Mouse (Mus musculus) intestine, embryonic 14.5 days (tissue): ENCODE measurements around the gene Cacng6. TPM values are rescaled to one million over a fixed set of nuclear protein-coding genes. Genes with fewer than 3 reads are reported as not detected.

Source experiments
- ATAC-seq: fragments of 200-750 bp; cut with Nextera tagmentation; replicated peaks from 2 replicates; pipeline ENCODE4 v1.8.0; 2017; ENCODE audit warnings: low read depth, moderate number of reproducible peaks, moderate TSS enrichment, moderate library complexity; ENCODE audit not compliant: low FRiP score, low TSS enrichment
- DNase-seq: peaks from one replicate; pipeline ENCODE4 v3.0.0-alpha.2; 2018; ENCODE audit warnings: low spot score
- H3K27ac ChIP-seq: fragments of 300-500 bp; sonication (generic); 2 replicates; pipeline ENCODE4 v1.5.1; 2014; ENCODE audit warnings: low read depth, mild to moderate bottlenecking, control low read depth
- H3K27me3 ChIP-seq: fragments of 300-500 bp; sonication (generic); replicated peaks from 2 replicates; pipeline ENCODE4 v1.6.1; 2014; ENCODE audit warnings: low read length, control low read depth; ENCODE audit not compliant: control insufficient read depth, insufficient read depth
- H3K36me3 ChIP-seq: fragments of 300-500 bp; sonication (generic); 2 replicates; pipeline ENCODE4 v1.6.1; 2014; ENCODE audit warnings: low read length, control low read depth; ENCODE audit not compliant: control insufficient read depth, insufficient read depth
- H3K4me1 ChIP-seq: fragments of 300-500 bp; sonication (generic); replicated peaks from 2 replicates; pipeline ENCODE4 v1.6.1; 2014; ENCODE audit warnings: low read length, control low read depth, mixed read lengths; ENCODE audit not compliant: control insufficient read depth, insufficient read depth
- H3K4me2 ChIP-seq: fragments of 300-500 bp; sonication (generic); 2 replicates; pipeline ENCODE4 v1.6.1; 2014; ENCODE audit warnings: low read length
- H3K4me3 ChIP-seq: fragments of 300-500 bp; sonication (generic); 2 replicates; pipeline ENCODE4 v1.5.1; 2014; ENCODE audit warnings: low read depth, low read length, control low read depth, mixed read lengths
- H3K9ac ChIP-seq: fragments of 300-500 bp; sonication (generic); 2 replicates; pipeline ENCODE4 v1.6.1; 2014; ENCODE audit warnings: mild to moderate bottlenecking, low read length
- H3K9me3 ChIP-seq: fragments of 300-500 bp; sonication (generic); 2 replicates; pipeline ENCODE4 v1.6.1; 2016; ENCODE audit warnings: low read length, control low read depth; ENCODE audit not compliant: control insufficient read depth
- WGBS: fragments of 180-500 bp; shearing (Covaris S2); extraction: QIAGEN DNeasy Blood & Tissue Kit; methylation state at CpG from one replicate; pipeline ENCODE4 v1.1.7; 2014; 5-methylcytosine and 5-hydroxymethylcytosine counted together
- polyA plus RNA-seq: library from polyadenylated mRNA; unstranded; fragments of >200 nt; fragmentation: Nextera tagmentation; extraction: Ambion mirVana; gene quantifications from 2 replicates; pipeline ENCODE4 v1.2.1, GENCODE M21; 2014

Cacng6 gene
- polyA plus RNA-seq, 1 experiment from 2014 or later, result not detected

DNA sequence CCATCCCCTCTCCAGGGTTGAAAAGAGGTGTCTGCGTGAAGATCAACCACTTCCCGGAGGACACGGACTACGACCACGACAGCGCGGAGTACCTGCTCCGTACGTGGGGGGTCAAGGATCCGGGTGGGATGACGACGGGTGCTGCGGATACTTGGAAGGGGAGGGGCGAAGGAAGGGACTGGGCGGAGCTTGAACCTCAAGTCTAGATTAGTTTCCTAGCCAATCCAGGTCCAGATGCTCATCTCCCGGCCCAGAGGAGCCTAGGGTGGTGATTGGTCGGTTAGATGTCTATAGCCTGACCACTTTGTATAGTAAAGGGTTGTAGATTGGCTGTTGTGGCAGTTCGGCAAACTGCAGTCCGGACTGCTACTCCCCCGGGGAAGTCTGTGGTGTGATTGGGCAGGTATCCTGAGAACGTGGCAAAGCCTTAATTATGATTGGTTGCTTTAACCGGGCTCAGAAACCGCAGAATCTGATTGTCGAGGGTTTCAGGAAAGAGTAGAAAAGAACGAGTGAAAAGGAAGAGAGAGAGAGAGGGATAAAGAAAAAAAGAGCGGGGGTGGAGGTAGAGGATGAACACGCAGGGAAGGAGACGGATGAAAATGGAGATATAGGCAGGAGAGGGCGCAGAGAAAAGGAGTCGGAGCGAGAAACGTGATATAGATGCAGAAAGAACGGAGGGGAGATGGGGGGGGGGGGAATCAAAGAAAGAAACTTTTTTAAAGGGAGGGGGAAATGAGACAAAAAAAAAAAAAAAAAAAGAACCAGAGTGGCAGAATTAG is 12.6 kb upstream of the Cacng6 start:
- under 1% methylated on average over 33 of the region's 33 CpGs for WGBS
- peak; percentile 86 for ATAC-seq
- H3K27me3 ChIP-seq, result peaks cover 57% of the 10 kb centered on the region

DNA sequence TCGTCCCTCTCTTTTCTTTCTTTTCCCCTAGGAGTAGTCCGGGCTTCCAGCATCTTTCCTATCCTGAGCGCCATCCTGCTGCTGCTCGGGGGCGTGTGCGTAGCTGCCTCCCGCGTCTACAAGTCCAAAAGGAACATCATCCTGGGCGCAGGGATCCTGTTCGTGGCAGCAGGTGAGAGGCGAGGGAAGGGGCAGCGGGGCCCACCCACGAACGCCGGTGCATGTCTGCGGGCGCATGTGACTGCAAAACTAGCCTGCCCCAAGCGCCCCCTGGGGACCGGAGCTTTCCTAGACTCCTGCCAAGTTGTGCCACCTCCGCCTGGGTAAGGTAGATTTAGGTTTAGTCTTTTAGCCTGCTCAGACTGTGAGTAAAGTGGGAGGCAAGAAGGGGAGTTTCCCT is 12.0 kb upstream of the Cacng6 start:
- Histone ChIP-seq H3K9me3 (no peaks in the 10 kb centered on the region), H3K27me3 (peaks cover 64% of the 10 kb centered on the region), H3K4me2 (peak overlapping the region; percentile 62), H3K9ac (no peak overlapping the region), H3K4me1 (peaks cover 5% of the 10 kb centered on the region), H3K27ac (no peak overlapping the region), H3K36me3 (no peaks in the 10 kb centered on the region), H3K4me3 (peak overlapping the region; percentile 42)
- DNase-seq (peak; percentile 70), ATAC-seq (no peak)
- under 1% methylated on average over 20 of the region's 20 CpGs for WGBS

More for the DNA sequence above, 12.6 kb upstream of the Cacng6 start:
- Histone ChIP-seq H3K4me2 (peak overlapping the region; percentile 62), H3K4me1 (peaks cover 5% of the 10 kb centered on the region), H3K9ac (0 out of 2 replicates have a peak overlapping the region, but pooled peaks have one; percentile 36), H3K9me3 (no peaks in the 10 kb centered on the region), H3K4me3 (peak overlapping the region; percentile 42), H3K36me3 (no peaks in the 10 kb centered on the region), H3K27ac (no peak overlapping the region)
- peak; percentile 75 for DNase-seq

DNA sequence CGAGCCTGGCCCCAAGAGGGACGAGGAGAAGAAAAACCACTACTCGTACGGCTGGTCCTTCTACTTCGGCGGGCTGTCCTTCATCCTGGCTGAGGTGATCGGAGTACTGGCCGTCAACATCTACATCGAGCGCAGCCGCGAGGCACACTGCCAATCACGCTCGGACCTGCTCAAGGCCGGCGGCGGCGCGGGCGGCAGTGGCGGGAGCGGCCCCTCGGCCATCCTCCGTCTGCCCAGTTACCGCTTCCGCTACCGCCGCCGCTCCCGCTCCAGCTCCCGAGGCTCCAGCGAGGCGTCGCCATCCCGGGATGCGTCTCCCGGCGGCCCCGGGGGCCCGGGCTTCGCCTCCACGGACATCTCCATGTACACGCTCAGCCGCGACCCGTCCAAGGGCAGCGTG is 9.1 kb upstream of the Cacng6 start:
- no peaks in the 10 kb centered on the region for H3K36me3 ChIP-seq
- DNase-seq, result peak; percentile 70
- H3K27me3 ChIP-seq, result peaks cover 82% of the 10 kb centered on the region
- under 1% methylated on average over 36 of the region's 47 CpGs for WGBS
- H3K4me3 ChIP-seq, result peak overlapping the region; percentile 49
- ATAC-seq, result no peak
- H3K27ac ChIP-seq, result no peak overlapping the region
- H3K9ac ChIP-seq, result peak overlapping the region; percentile 22
- no peaks in the 10 kb centered on the region for H3K9me3 ChIP-seq
- H3K4me2 ChIP-seq, result peak overlapping the region; percentile 89
- peaks cover 5% of the 10 kb centered on the region for H3K4me1 ChIP-seq

DNA sequence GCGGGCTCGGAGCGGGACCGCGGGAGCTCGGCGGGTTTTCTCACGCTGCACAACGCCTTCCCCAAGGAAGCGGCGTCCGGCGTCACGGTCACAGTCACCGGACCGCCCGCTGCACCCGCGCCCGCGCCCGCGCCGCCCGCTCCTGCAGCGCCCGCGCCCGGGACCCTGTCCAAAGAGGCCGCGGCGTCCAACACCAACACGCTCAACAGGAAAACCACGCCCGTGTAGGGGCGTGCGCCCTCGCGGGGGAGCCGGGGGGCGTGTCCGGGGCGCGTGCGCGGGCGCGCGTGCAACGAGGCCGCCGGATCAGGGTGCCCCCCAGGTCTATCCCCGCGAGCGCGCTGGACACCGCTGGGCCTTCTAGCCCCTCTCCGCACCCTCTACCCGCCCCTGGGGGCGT is 8.6 kb upstream of the Cacng6 start:
- H3K27ac ChIP-seq, result no peak overlapping the region
- H3K9ac ChIP-seq, result peak overlapping the region; percentile 22
- peak; percentile 36 for ATAC-seq
- peak overlapping the region; percentile 89 for H3K4me2 ChIP-seq
- H3K27me3 ChIP-seq, result peaks cover 79% of the 10 kb centered on the region
- peak overlapping the region; percentile 49 for H3K4me3 ChIP-seq
- H3K4me1 ChIP-seq, result peaks cover 6% of the 10 kb centered on the region
- under 1% methylated on average over 31 of the region's 60 CpGs for WGBS
- no peaks in the 10 kb centered on the region for H3K36me3 ChIP-seq
- no peaks in the 10 kb centered on the region for H3K9me3 ChIP-seq
- DNase-seq, result no peak

DNA sequence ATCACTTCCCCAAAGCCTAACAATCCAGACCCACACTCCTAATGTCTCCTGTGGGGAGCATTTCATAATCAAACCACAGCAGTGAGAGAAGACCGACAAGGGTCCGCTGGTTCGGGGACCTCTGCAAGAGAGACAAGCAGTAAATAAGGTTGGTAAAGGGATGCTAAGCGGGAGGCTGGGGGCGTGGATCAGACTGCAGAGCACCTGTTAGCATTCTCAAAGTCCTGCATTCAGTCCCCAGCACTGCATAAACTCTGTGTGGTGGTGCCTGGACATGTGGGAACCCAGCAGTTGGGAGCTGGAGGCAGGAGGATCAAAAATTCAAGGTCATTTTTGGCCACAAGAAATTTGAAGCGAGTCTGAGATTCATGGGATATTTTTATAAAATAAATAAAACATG is 4.1 kb upstream of the Cacng6 start:
- Histone ChIP-seq H3K36me3 (no peaks in the 10 kb centered on the region), H3K27ac (no peak overlapping the region), H3K4me2 (no peak overlapping the region), H3K9ac (no peak overlapping the region), H3K9me3 (no peaks in the 10 kb centered on the region), H3K4me1 (0 out of 2 replicates have a peak, but pooled peaks cover 2% of the 10 kb centered on the region), H3K4me3 (no peak overlapping the region), H3K27me3 (peaks cover 79% of the 10 kb centered on the region)
- WGBS, result 34% methylated on average over 6 of the region's 6 CpGs
- no peak for DNase-seq
- ATAC-seq, result no peak

DNA sequence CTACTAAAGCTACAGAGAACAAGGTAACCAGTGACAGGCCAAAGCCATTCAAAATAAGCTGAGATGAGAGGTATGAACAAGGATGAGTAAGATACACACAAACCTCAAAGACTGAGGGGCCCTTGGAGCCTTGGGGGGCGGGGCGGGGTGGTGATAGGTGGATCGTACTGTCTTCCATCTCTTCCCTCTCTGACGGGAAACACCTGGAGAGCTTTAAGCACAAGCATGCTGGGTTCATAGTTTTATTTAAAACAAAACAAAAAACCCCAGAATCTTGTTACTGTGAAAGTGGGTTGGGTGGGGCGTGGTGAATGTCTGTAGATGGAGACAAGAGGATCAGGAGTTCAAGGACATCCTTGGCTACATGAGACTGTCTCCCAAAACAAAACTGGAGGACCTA is 3.5 kb upstream of the Cacng6 start:
- Histone ChIP-seq H3K9me3 (no peaks in the 10 kb centered on the region), H3K27ac (no peak overlapping the region), H3K27me3 (peaks cover 79% of the 10 kb centered on the region), H3K9ac (no peak overlapping the region), H3K36me3 (no peaks in the 10 kb centered on the region), H3K4me1 (0 out of 2 replicates have a peak, but pooled peaks cover 2% of the 10 kb centered on the region), H3K4me3 (no peak overlapping the region), H3K4me2 (no peak overlapping the region)
- no peak for DNase-seq
- 31% methylated on average over 5 of the region's 5 CpGs for WGBS
- no peak for ATAC-seq

DNA sequence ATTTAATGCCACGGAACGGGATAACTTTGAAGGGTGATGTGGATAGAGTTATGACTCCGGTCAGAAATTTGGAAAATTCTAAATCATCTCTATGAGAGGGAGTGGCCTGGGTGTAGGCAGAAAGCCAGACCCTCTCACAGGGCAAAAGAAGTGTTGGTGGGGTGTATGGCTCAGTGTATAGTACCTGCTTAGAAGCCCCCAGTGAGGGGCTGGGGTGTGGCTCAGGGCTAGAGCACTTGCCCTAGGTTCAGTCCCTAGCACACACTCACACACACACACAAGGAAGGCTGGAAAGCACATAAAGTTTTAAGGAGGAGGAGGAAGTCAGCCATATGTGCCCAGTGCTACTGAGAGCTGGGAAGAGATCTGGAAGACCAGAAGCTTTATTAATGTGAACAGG is 2.7 kb upstream of the Cacng6 start:
- Histone ChIP-seq H3K4me2 (no peak overlapping the region), H3K36me3 (no peaks in the 10 kb centered on the region), H3K4me3 (no peak overlapping the region), H3K4me1 (0 out of 2 replicates have a peak, but pooled peaks cover 2% of the 10 kb centered on the region), H3K27me3 (peaks cover 75% of the 10 kb centered on the region), H3K27ac (no peak overlapping the region), H3K9ac (no peak overlapping the region), H3K9me3 (no peaks in the 10 kb centered on the region)
- WGBS, result 77% methylated on average over 3 of the region's 3 CpGs
- no peak for DNase-seq
- no peak for ATAC-seq

DNA sequence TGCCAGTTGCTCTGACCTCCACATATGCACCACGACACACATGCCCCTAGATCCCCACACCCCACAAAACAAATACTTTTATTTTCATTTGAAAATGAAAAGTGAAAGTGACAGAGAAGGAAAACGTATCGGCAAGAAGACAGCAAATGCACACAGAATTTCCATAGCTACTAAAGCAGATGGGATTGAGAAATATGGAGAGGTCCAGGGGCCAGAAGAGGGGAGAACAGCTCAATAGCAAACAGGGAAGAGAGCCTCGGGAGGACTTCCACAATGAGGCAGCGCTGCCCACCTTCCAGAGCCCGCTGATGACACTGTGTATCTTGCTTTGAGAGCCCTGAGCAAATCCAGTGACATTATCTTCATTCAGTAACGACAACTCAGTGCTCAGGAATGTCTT is 1.9 kb upstream of the Cacng6 start:
- Histone ChIP-seq H3K4me1 (0 out of 2 replicates have a peak, but pooled peaks cover 2% of the 10 kb centered on the region), H3K27me3 (peaks cover 68% of the 10 kb centered on the region), H3K27ac (no peak overlapping the region), H3K9ac (no peak overlapping the region), H3K36me3 (no peaks in the 10 kb centered on the region), H3K4me3 (no peak overlapping the region), H3K4me2 (no peak overlapping the region), H3K9me3 (no peaks in the 10 kb centered on the region)
- 50% methylated on average over 7 of the region's 7 CpGs for WGBS
- DNase-seq (no peak), ATAC-seq (no peak)

DNA sequence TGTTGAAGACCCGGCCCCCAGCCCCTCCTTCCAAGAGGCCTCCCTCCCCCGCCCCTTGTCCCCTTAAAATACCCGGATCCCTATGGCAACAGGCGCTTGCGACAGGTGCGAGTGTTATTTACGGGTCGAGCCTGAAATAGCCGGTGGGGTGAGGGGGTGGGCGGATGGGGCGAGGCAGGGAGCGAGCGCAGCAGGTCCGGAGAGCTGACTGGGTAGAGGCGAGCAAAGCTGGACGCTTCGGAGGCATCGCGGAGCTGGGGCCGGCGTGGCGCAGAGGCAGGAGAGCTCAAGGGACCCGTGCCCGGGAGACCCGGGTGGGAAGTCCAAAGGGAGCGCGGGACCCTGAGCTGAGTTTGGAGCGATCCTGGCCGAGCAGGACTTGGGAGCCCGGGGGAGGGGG is 565 bp upstream of the Cacng6 start:
- WGBS, result 2% methylated on average over 30 of the region's 30 CpGs
- Histone ChIP-seq H3K4me2 (peak overlapping the region; percentile 39), H3K9me3 (no peaks in the 10 kb centered on the region), H3K27ac (no peak overlapping the region), H3K9ac (no peak overlapping the region), H3K27me3 (peaks cover 54% of the 10 kb centered on the region), H3K4me3 (no peak overlapping the region), H3K4me1 (0 out of 2 replicates have a peak, but pooled peaks cover 2% of the 10 kb centered on the region), H3K36me3 (no peaks in the 10 kb centered on the region)
- DNase-seq (no peak), ATAC-seq (no peak)
